Mouse (Mus musculus): ENCODE measurements at regions not wholly inside any gene's neighbourhood (a gene's known extent, or its start where the extent isn't known, plus 50 kb on each side); places are given as distances from the start of the nearest gene placed in this dataset.

DNA sequence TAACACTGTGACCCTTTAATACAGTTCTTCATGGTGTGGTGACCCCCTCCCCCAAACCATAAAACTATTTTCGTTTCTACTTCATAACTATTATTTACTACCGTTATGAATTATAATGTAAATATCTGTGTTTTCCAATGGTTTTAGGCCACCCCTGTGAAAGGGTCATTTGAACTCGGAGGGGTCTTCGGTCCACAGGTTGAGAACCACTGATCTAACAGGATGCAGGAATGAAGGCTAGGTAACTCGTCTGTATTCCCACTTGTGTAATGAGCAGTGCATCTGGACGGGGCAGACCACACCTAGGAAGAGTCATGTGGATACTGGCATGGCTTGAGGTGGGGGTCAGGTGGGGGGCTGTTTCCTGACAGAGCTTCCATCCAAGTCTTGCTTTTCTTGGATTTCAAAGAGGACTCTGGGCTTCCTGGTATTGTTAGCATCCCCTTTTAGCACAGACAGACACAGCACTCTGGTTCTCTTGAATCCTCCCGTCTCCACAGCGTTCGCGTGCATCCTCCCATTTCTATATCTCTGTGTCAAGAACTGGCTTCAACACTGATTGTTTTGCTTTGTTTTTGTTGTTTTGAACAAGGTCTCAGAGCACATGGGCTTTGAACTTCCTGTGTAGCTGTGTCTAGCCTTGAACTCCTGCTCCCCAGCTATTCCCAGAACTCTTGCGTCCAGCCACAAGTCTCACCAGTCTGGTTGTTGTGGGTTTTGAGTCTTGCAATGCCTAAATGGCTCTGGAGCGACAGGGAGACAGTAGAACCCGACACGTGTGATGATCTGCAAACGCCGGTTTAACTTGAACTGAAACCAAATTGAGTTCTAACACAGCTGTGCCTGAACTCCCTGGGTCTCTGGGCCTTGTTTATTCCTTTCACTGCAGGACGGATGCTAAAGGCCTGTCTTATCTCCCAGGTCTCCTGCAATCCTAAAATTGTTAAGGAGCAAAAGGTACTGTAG lies 75.4 kb upstream of the Ralgps2 start:
- no peak for DNase-seq (ENCODE audit: low spot score in 2 of 2)

DNA sequence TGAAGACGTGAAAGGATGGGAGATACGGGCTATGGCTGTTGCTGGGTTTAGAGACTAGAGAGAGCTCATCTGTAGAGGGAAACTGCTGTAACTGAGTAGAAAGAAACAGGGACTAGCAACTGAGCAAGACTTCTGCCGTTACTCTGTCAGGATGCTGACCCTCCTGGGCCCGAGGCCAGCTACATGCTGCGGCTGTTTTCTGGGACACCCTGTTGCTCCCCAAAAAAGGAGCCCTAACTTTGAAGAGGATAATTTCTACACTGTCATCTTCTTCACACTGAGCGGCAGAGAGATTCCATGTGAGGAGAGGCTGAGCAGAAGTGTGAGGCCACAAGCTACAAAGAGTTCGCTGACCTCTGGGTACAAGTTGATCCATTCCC lies 74.2 kb upstream of the Ralgps2 start:
- no peak for DNase-seq (ENCODE audit: low spot score in 2 of 2)

DNA sequence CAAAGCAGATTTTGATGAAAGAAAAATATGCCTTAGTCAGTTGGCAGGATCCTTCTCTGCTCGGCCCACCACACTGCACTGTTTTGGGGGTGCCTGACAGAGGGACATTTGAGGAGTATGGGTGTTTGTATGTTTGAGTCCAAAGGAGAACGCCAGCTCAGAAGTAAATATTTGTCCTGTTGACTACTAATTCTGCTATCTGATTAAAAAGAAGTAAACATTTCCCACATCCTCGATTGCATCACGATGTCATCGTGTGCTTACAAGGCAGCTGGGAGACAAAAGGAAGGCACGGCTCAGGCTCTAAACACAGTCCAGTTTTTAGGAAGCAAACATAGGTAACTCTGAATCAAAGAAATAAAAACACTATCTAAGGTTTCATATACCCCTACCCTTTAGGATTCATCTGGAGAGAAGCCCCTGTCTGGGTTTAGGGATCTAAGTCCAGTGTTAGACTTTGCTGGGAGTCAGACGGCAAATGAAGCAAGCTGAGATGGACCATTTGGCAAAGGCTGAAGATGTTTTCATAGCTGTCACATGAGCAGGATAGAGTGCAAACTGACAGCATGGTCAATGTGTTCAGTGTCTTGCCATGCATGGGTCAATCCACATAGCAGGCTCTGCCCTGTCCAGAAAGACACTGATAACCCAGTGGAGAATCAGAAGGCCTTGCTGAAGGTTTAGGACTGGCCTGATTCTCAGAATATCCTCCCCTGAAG lies 73.7 kb upstream of the Ralgps2 start:
- no peak for DNase-seq (ENCODE audit: low spot score in 2 of 2)

DNA sequence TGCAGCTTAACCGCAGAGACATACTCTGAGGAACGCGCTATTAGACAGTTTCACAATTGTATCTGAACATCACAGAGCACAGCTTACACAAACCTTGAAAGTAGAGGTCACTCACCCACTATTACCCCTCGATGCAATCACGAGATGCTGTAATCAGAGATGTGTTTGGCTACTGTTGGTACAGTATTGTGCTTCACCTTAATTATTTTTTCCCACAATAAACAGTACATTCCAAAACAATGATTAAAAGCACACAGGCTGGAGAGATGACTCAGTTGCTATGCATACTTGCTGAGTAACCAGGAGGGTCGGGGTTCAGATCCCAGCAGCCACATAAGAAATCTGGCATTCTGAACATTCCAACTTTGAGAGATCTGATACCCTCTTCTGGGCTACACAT lies 71.8 kb upstream of the Ralgps2 start:
- no peak for DNase-seq (ENCODE audit: low spot score in 2 of 2)

DNA sequence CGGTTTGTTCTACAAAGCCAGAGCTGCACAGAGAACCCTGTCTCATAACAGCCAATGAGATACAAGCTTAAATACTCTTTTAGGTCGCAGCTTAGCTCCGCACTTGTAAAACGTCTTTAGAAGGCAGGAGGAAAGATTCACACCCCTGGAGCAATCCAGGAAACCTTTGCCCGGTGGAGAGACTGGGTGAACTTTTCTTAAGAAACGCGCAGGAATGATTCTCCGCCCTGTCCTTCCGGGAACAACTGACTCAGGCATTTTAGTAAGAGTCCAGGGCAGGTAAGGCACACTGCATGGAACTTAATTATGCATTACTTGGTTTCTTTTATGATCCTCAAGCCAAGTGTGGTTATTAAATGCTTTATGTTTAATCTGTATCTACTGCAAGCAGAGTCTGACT lies 70.0 kb upstream of the Ralgps2 start:
- no peak for DNase-seq (ENCODE audit: low spot score in 2 of 2)

DNA sequence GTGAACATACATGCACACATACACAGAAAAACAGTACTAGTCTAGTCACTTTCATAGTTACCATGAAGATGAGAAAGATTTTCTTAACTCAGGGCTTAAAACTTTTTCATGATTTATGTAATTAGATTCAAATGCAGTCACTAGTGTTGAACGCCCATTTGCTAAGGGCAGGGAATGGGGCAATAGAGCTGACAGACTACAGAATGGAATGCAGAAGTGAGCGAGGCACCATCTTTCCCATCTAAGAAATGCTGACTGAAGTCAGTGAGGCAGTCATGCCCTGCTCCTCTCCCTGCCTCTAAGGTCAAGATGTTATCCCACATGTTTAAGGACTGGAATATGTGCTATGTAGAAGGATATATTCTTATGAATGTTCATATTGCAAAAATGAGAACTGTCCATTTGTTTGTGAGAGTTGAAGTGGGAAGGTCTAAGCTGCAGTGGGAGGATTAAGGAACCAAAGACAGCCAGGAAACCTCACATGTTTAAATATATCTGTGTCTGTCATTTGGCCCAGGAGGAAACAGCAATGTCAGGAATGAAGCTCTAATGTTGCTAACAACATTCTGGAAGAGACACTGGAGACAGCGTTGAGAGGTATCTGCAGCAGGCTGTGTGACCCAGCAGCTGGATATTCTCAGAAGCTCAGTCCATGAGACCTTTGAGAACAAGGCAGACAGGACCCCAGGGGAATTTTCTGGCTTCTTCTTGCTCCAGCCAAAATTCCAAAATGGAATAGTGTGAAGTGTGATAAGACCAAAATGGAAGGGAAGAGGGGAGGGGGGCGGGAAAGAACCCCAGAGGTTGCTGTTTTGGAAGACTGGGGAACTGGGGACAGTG lies 68.7 kb upstream of the Ralgps2 start:
- no peak for DNase-seq (ENCODE audit: low spot score in 2 of 2)

DNA sequence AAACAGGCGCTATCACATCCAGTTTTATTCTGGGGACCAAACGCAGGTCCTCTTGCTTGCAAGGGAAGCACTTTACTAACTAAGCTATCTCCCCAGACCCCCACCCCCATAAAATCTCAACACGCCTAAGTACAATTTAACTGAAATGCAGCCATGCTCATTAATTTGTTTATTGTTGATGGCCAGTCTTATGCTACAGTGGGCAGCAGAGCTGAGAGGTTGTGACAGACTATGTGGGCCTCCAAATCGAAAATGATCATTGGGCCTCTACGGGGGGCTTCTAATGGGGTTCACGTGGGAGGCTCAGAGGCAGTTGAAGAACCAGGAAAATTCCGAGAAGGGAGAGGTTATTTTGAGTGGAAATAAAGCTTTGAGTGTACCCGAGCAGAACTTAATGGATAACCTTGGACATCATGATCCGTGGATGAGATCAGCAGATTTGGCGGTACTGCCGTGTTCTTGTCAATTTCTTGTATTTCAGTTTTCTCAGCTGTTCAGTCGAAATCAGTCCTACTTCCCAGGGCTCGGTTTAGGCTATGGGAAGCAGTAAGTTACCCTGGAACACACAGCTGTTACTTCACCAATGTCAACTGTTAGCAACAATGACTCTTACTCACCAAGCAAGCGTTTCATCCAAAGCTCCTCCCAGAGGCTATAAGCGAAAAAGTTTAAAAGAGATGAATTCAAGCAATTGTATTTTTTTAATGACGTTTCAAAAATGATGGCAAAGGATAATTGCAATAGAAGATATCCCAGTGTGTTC lies 65.1 kb upstream of the Ralgps2 start:
- DNase-seq (ENCODE audit: low spot score in 2 of 2): no peak

DNA sequence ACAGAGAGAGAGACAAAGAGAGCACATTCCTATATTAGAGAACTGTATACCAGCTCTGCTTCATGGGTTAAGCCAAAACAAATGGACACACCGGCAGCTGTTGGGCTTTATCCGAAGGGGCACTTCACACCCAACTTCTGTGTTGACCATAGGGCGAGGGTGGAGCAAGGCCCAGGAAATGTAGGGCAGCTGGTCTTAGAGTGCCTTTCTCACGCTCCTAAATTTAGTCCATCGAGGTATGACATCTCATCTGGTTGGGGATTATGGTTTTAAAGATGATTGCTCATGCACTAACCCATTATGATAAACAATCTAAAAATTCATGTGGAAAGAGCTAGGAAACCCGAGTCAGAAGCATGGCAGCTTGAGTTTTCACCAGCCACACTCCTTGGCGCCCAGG lies 63.6 kb upstream of the Ralgps2 start:
- DNase-seq (ENCODE audit: low spot score in 2 of 2): no peak

DNA sequence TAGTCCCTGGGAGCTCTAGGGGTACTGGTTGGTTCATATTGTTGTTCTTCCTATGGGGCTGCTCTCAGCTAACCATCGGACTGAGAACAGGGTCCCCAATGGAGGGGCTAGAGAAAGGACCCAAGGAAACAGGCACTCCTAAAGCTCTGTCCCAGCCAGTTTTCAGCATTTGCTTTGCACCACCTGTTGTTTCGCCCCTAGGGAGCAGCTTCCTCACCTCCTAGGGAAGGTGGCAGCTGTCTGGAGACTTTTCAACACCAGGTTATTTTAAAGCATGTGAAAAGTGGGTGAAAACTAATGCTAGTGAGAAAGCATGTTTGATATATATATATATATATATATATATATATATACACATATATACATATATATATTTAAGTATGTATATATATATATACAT lies 62.8 kb upstream of the Ralgps2 start:
- no peak for DNase-seq (ENCODE audit: low spot score in 2 of 2)

DNA sequence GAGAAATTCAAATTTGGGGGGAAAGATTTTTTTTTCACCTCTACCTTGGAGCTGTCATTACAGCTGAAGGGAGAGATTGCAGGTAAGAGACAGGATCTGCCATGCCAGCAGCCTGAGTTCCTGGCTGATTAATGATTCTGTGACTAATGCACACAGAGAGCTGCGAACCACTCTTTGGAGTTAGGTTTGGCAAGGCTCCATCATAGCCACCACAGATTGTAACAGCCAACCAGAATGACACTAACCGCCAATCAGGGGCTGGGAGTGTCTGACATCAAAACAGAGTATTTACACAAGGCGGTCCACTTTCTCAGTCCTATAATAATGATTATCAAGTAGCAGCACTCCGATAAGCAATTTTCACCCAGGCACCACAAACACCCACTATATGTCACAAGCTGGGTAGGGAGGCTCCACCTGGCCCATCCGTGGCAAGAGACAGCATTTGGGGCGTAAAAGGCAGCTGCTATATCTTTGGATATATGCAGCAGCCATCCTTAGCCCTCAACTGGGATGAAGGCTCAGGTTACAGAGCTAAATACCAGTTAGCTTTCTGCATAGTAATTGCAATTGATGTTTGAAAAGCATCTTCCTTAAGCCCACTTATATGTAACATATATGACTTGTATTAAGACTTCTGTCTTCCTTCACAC lies 61.7 kb upstream of the Ralgps2 start:
- no peak for DNase-seq (ENCODE audit: low spot score in 2 of 2)

DNA sequence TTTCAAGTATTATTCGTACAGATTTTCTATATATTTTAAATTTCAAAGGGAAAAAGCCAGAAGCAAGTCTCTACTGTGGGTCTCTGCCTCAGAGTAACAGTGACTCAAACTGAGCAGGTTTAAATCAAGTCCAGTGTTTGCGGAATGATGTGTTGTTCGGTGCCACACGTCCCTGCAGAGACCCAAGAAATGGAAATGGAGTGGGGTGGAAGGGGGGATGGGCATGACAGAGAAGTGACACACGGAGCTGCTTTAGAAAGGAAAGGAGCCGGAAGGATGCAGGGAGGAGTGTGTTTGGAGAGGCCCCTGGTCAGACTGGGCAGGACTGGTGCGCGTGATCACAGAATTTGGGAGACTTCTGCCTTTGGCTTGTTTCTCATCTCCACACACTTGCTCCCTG lies 60.5 kb upstream of the Ralgps2 start:
- no peak for DNase-seq (ENCODE audit: low spot score in 2 of 2)

DNA sequence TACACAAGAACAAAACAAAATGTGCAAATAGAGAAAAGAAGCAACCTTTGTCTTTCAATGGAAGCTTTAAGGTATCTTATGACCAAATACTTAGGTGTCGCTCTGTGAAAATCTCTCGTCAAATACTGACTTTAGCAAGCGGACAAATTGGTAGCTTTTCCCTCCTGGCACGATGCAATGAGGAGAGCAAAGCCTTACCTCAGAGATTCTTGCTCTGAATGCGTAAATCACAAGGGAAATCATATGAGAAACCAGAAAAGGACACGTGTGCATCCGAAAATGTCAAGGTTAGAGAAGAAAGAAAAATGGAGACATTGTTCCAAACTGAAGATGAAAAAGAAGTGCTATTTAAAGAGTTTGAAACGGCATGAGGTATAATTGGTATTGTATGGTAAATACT lies 59.8 kb upstream of the Ralgps2 start:
- no peak for DNase-seq (ENCODE audit: low spot score in 2 of 2)

DNA sequence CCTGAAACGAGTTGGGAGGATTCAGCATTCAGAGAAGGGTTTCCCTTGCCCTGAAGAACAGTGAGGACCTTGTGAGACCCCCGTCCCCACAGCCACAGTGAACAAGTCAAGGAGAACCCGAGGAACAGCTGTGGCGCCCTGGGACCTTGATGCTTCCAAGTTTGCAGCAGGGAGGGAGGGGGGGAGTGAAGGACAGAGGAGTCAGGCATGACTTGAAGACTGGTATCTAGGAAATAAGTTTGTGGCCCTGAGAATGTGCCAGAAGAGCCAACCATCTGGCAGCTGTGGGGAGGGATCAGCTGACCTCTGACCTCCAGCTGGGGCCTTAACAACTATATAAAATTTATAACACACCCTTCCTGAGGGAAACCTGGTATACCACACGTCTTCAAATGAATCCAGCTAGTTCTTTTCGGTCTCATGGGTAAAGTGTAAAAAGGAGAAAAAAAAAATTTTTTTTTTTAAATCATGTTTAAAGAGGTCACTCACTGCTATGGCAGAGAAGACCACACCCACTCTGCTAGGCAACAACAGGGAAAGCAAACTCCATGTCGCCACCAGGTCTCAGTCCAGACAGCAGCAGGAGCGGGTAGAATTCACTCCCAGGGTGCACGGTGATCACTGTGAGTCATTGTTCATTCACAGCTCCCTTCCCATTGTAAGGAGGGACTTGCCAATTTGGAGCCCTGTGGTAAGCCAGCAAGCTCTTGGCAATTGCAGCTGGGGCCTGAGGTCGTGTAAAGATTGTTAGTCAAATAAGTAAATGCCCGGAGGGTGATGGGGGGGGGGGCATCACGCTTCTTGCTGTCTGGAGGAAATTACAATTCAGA lies 58.3 kb upstream of the Ralgps2 start:
- DNase-seq (ENCODE audit: low spot score in 2 of 2): no peak

DNA sequence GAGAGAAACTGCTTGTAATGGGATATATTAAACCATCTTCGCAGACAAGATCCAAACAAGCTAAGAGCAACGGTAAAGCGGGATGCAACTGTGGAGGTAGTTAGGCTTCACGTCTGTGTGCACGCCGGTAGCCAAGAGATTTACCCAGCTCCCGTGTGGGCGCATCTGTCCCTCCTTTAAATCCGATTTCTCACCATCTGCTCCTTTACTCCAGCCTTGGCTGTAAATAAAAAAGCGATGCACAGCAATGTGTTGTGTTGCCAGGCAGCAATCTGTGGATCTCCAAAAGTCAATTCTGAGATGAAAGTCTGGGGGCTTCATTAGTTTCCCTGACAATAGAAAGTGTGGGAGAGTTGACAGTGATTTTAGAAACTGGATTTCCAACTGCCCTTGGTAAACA lies 57.6 kb upstream of the Ralgps2 start:
- DNase-seq (ENCODE audit: low spot score in 2 of 2): no peak

DNA sequence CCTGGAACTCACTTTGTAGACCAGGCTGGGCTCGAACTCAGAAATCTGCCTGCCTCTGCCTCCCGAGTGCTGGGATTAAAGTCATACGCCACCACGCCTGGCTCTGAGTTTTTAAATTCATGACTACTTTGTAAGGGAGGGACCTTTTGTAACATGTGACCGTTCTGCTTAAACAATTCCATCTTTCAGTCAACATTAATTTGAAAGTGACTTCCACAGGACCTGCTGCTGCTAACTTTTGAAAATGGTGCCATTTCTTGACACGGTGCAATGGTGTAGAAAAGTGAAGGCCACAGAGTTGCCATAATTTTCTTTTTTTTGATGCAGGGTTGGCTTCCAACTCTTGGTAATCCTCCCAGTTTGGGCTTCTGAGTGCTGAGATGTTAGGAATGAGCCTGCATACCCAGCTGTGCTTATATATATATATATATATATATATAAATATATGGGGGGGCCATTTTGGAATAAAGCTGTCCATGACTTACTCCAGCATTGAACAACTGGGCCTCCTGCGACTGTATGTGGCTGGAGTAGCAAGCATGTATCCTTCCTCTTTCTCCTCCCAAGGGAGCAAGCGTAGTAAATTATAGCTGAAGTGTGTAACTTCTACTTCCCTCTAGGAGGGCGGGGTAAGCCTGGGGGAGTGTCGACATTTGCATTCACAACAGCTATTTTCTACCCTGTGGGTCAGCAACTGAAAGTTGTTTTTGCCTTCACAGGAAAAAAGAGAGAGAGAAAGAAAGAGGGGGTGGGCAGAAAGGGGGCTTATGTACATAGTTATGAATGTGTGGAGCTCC lies 56.9 kb upstream of the Ralgps2 start:
- no peak for DNase-seq (ENCODE audit: low spot score in 2 of 2)

DNA sequence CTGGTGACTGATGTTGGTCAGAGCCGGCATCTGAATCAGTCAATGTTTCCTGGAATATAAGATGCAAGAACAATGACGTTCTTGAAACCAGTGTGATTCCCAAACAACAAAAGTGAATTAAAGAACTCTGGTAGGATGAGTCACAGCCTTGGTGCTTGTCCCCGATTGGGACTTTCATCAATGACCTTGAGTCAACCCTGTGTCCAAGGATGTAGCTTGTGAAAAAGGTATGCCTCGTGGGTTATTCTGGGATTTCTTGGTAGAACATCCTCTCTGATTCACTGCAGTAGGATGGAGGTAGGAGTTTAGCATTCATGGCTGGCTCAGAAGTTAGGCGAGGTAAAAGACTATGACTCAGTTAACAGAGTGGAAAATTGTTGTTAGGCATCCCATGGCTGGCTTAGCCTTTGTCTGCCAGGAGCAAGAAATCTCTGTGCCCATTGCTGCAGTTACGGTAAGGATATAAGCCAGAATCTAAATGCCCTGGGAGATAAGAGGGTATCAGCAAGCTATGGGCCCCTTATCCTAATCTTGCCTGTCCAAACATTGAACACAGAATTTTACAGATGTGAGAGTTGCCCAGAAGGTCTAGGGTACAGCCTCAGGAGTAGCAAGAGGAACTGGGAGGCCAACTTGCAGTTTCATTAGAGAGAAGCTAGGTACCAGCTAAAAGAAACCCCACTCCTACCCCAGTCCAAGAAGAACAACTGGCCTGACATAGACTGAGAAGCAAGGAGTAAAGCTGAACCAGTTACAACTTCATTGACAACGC lies 55.9 kb upstream of the Ralgps2 start:
- no peak for DNase-seq (ENCODE audit: low spot score in 2 of 2)

DNA sequence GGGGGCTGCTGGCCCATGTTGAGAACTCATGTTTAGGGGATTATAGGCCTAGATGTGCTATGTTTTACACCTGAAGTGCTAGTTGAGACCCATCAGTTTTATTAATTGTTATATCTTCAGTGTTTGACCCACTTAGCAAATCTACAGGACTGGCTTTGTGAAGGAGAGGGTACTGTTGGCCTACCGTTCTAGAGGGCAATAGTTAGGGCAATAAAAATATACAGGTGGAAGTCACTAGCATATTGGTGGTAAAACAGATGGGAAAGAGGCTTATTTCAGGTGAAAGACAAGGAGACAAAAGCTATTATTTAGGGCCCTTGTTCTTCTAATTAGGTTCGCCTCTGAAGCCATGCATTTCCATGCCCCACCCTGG lies 55.2 kb upstream of the Ralgps2 start:
- DNase-seq (ENCODE audit: low spot score in 2 of 2): no peak

DNA sequence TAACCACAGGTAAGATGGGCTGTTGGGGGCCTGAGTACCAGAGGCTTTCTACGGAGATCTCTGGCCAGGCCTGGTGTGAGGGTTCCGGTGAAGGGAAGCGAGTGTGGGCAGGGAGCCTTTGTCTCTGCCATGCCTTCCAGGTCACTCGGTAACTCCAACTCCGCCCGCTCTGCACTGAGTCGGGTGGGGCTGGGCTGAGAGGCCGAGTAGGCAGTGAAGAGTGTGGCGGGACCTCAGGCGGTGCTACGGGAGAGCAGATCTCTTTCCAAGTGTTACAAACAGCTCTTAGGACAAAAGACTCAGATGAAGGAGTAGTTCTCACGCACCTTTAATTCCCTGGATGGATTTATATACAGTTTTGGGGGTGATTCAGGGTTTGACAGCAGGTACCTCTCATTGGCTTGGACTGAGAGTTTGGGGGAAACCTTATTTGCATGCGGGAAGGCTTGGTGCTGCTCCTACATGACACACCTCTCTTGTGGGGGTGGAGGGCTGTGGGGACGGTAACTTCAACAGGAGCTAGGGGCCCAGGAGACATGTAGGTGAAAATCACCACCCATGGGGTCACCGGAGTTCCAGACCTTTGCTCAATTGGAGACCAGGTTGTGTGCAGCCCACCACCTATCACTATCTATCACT lies 54.7 kb upstream of the Ralgps2 start:
- DNase-seq (ENCODE audit: low spot score in 2 of 2): no peak

Measured in spleen, postnatal 14 days (tissue).